In genomic region chr13:67375050-67375911, GRCm38 (mm10) we compare ENCODE assay signal across 8 mouse cellular contexts. TPM values are rescaled to one million over a fixed set of nuclear protein-coding genes. Genes with fewer than 3 reads are reported as not detected.
DNase-seq lines count a peak whose midpoint lies in the region; ATAC-seq and TF ChIP-seq lines count a peak whose summit lies in the region.
"Not testable (repeated sequence)": the region's sequence is repeated elsewhere in the genome, so short reads cannot be mapped to it uniquely, and the experiment has no call there.

Gene Gm28041 (minus strand): TSS chr13:67375733.
Gene Zfp456 (minus strand): TSS chr13:67375810.

- not testable (repeated sequence) for TF ChIP-seq CTCF in ES-Bruce4 (IDR thresholded peaks at IDR 0.05; ENCODE audit: low read depth, low read length); lung, adult 2 months (IDR thresholded peaks at IDR 0.05; ENCODE audit: insufficient read depth, low read length)

- ATAC-seq in neural tube, embryonic 14.5 days (ENCODE audit: low read depth): peak; percentile 97

- not testable (repeated sequence) for TF ChIP-seq EP300 in ES-Bruce4 (IDR thresholded peaks at IDR 0.05; ENCODE audit: insufficient read depth, low read depth, low read length)

- peak within 1 kb of the TSS; percentile 49 for H3K4me2 ChIP-seq in neural tube, embryonic 14.5 days (ENCODE audit: low read depth, low read length)

- not testable (repeated sequence) for H3K9me3 ChIP-seq in ES-Bruce4 (replicated peaks; ENCODE audit: control insufficient read depth, insufficient read depth, low read length, poor library complexity, severe bottlenecking); neural tube, embryonic 14.5 days (ENCODE audit: control insufficient read depth, low read length)

- not testable (repeated sequence) for H3K36me3 ChIP-seq in ES-Bruce4 (ENCODE audit: control insufficient read depth, insufficient read depth, low read length, poor library complexity, severe bottlenecking); neural tube, embryonic 14.5 days (ENCODE audit: control insufficient read depth, insufficient read depth, low read length)

- H3K9ac ChIP-seq in ES-Bruce4 (ENCODE audit: low read depth, poor library complexity, severe bottlenecking): peak within 1 kb of the TSS; percentile 56
- H3K9ac ChIP-seq in neural tube, embryonic 14.5 days (replicated peaks; ENCODE audit: low read depth, low read length): not testable (repeated sequence)

- H3K4me1 ChIP-seq in ES-Bruce4 (ENCODE audit: control insufficient read depth, insufficient read depth, low read length); lung, adult 2 months (ENCODE audit: control insufficient read depth, insufficient read depth, low read length); neural tube, embryonic 14.5 days (ENCODE audit: control insufficient read depth, insufficient read depth, low read length): not testable (repeated sequence)

- H3K27me3 ChIP-seq in ES-Bruce4 (ENCODE audit: control insufficient read depth, insufficient read depth, low read length, poor library complexity, severe bottlenecking); neural tube, embryonic 14.5 days (ENCODE audit: control insufficient read depth, insufficient read depth, low read length): not testable (repeated sequence)

- not testable (repeated sequence) for H3K27ac ChIP-seq in ES-Bruce4 (ENCODE audit: insufficient read depth, low read length); neural tube, embryonic 14.5 days (ENCODE audit: low read depth, low read length)

- peak within 1 kb of the TSS; percentile 99 for H3K4me3 ChIP-seq in ES-Bruce4 (ENCODE audit: low read depth, low read length)
- peak within 1 kb of the TSS; percentile 71 for H3K4me3 ChIP-seq in lung, adult 2 months (replicated peaks; ENCODE audit: extremely low read depth, low read depth, low read length)
- H3K4me3 ChIP-seq in neural tube, embryonic 14.5 days (ENCODE audit: low read depth, low read length): peak within 1 kb of the TSS; percentile 26

- TF ChIP-seq POLR2A in ES-Bruce4 (IDR thresholded peaks at IDR 0.05; ENCODE audit: insufficient read depth, low read length); lung, adult 2 months (IDR thresholded peaks at IDR 0.05; ENCODE audit: borderline replicate concordance, extremely low read depth, low read depth, low read length): not testable (repeated sequence)

- 12% methylated on average over 13 of the region's 15 CpGs for WGBS in lung, adult 2 months
- 23% methylated on average over 13 of the region's 15 CpGs for WGBS in neural tube, embryonic 14.5 days

- peak; percentile 28 to 40 for DNase-seq in cerebellum, adult 18-20 months
- peak; percentile 64 for DNase-seq in forelimb bud, embryonic 11.5 days (ENCODE audit: low read depth, low spot score)
- peak; percentile 58 for DNase-seq in heart, postnatal 4 days
- peak; percentile 51 to 67 for DNase-seq in layer of hippocampus, adult 18-20 months (ENCODE audit: low spot score in 2 of 2)
- DNase-seq in lung, adult 2 months: peak; percentile 78
- DNase-seq in testis, postnatal 14 days (ENCODE audit: low spot score): peak; percentile 55

RNA-seq across cellular contexts. Expression of gene Gm28041, which starts in this region (rescaled TPM):
- polyA plus RNA-seq in ES-Bruce4 (2011; ENCODE audit: insufficient read depth, insufficient read length, low read depth, missing spikeins): 0.99 TPM in 1 of 2 replicates, not detected in the other
- total RNA-seq in heart, postnatal 4 days (2021): 1 to 10 TPM in 1 of 2 experiments, under 1 TPM in 1; 0.47 to 1.2 TPM
- 1 to 10 TPM in 1 of 2 experiments, under 1 TPM in 1; 0.84 to 1.2 TPM for total RNA-seq in layer of hippocampus, adult 18-20 months (2021)
- 0.17 TPM in 1 of 2 replicates, not detected in the other for polyA plus RNA-seq in lung, adult 2 months (2012; rRNA removed)
- not detected in 2 replicates for polyA plus RNA-seq in neural tube, embryonic 14.5 days (2014; fragmentation: Nextera tagmentation; extraction: Ambion mirVana)

RNA-seq across cellular contexts. Expression of gene Zfp456, which starts in this region (rescaled TPM):
- 3.7 and 4.0 TPM in 2 replicates for polyA plus RNA-seq in ES-Bruce4 (2011; ENCODE audit: insufficient read depth, insufficient read length, low read depth, missing spikeins)
- total RNA-seq in heart, postnatal 4 days (2021): 1 to 10 TPM in 1 of 2 experiments, under 1 TPM in 1; 0.81 to 1.2 TPM
- under 1 TPM; 0.62 to 0.89 TPM for total RNA-seq in layer of hippocampus, adult 18-20 months (2021)
- polyA plus RNA-seq in lung, adult 2 months (2012; rRNA removed): 0.17 and 0.27 TPM in 2 replicates
- polyA plus RNA-seq in neural tube, embryonic 14.5 days (2014; fragmentation: Nextera tagmentation; extraction: Ambion mirVana): 0.59 and 0.80 TPM in 2 replicates

Comparison
In these comparisons a context has a peak if more than half of its experiments do, and no peak if none do; other contexts are left out.
1. Peak in DNase-seq and H3K4me3 ChIP-seq in lung, adult 2 months; RNA of the genes that start here not detected or under 1 TPM.
2. Peak in ATAC-seq, H3K4me3 ChIP-seq and H3K4me2 ChIP-seq in neural tube, embryonic 14.5 days; RNA of the genes that start here not detected or under 1 TPM.
3. H3K4me3 ChIP-seq: peak in every context shown above with its lines; median percentile 99 in ES-Bruce4; 71 in lung, adult 2 months; 26 in neural tube, embryonic 14.5 days.